In the genomic region with DNA sequence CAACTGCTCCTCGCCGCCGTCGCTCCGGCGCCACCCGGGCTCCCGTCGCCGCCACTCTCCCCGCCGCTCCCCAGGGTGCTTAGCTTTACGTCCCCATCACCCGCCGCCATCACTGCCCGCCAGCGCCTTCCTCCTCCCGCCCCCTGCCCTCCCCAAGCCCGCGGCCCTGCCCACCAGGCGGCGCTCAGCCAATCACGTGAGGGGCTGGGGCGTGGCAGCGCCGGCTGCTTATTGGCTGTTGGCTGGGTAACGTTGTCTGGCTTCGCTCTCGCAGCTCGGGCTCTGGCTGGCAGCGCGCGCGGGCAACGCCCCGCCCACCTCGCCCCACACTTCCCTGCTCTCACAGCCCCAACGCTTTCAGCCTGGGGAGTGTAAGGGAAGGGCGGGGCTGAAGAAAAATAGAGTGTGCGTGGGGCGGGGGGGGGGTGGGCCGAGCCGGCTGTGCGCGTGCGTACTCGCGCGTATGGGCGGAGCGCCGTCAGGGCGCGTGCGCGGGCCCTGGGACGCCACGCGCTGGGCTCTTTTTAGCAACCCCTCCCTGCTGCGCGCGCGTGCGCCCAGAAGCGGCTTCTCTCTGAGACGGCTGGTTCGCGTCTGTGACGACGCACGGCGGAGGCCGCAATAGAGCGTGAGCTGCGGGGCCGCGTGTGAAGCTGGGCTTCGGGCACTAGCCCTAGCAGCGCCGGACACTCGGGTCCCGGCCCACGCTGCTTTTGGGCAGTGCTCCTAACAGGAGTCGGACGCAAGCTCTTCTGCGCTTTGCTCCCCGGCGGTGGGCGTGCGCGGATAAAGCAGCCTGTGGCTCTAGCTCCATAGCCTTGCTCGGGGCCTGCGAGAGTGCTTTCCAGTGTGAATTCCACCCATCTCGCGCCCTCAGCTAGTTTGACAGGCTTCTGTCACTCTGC, we compare ENCODE assay signal across 8 mouse cellular contexts. TPM values are rescaled to one million over a fixed set of nuclear protein-coding genes. Genes with fewer than 3 reads are reported as not detected.
DNase-seq lines count a peak whose midpoint lies in the region; ATAC-seq and TF ChIP-seq lines count a peak whose summit lies in the region.

A gene (minus strand): TSS at position 162 of the 905 bp plus-strand sequence.

- WGBS in forebrain, embryonic 11.5 days = under 1% methylated on average over 87 of the region's 95 CpGs
- 0% methylated on average over 94 of the region's 95 CpGs for WGBS in heart, embryonic 16.5 days
- under 1% methylated on average over 92 of the region's 95 CpGs for WGBS in liver, embryonic 15.5 days (ENCODE audit: insufficient replicate concordance)
- WGBS in neural tube, embryonic 12.5 days = under 1% methylated on average over 89 of the region's 95 CpGs

- H3K9me3 ChIP-seq in CH12.LX (replicated peaks; ENCODE audit: low read length) = no peaks in the 10 kb centered on the region
- no peaks in the 10 kb centered on the region for H3K9me3 ChIP-seq in forebrain, embryonic 11.5 days (ENCODE audit: control insufficient read depth, low read length)
- no peaks in the 10 kb centered on the region for H3K9me3 ChIP-seq in heart, embryonic 16.5 days (replicated peaks; ENCODE audit: control insufficient read depth, low read length)
- H3K9me3 ChIP-seq in liver, embryonic 15.5 days (replicated peaks) = no peaks in the 10 kb centered on the region
- no peaks in the 10 kb centered on the region for H3K9me3 ChIP-seq in neural tube, embryonic 12.5 days

- peak; percentile 97 for DNase-seq in CH12.LX (ENCODE audit: extremely low read depth)
- peak; percentile 94 for DNase-seq in c-Kit-positive CD71-positive TER-119-negative erythroid progenitor cells, embryonic 14.5 days (ENCODE audit: low read depth)
- DNase-seq in forebrain, embryonic 11.5 days (ENCODE audit: low spot score) = peak; percentile 99
- DNase-seq in kidney, postnatal 36 days = peak; percentile 99
- DNase-seq in telencephalon, adult 2 months (ENCODE audit: low read depth, low spot score) = peak; percentile 98

- no peak for TF ChIP-seq CTCF in CH12.LX (conservative IDR thresholded peaks at IDR 0.05 in 1 of 2, IDR thresholded peaks at IDR 0.05 in 1 of 2; ENCODE audit: low read depth in 2 of 2, low read length in 2 of 2)

- H3K4me2 ChIP-seq in CH12.LX (ENCODE audit: insufficient read depth, low read depth, poor library complexity, severe bottlenecking) = peak within 1 kb of the TSS; percentile 93
- peak within 1 kb of the TSS; percentile 78 for H3K4me2 ChIP-seq in forebrain, embryonic 11.5 days (ENCODE audit: low read depth, low read length, severe bottlenecking)
- H3K4me2 ChIP-seq in heart, embryonic 16.5 days (ENCODE audit: low read depth, low read length) = peak within 1 kb of the TSS; percentile 86
- H3K4me2 ChIP-seq in liver, embryonic 15.5 days = peak within 1 kb of the TSS; percentile 99
- peak within 1 kb of the TSS; percentile 85 for H3K4me2 ChIP-seq in neural tube, embryonic 12.5 days (replicated peaks)

- TF ChIP-seq POLR2A in CH12.LX (IDR thresholded peaks at IDR 0.05; ENCODE audit: low read depth, low read length) = peak; percentile 92

- no peak for TF ChIP-seq EP300 in CH12.LX (IDR thresholded peaks at IDR 0.05; ENCODE audit: low read length)

- H3K36me3 ChIP-seq in CH12.LX (replicated peaks in 1 of 2; ENCODE audit: control insufficient read depth in 1 of 2, insufficient read depth in 1 of 2, low read length in 1 of 2) = peaks cover 0 to 8% of the 10 kb centered on the region in 2 experiments
- H3K36me3 ChIP-seq in forebrain, embryonic 11.5 days (ENCODE audit: control insufficient read depth, insufficient read depth, low read length) = no peaks in the 10 kb centered on the region
- peaks cover 2% of the 10 kb centered on the region; the same call in 1 of the 2 replicates for H3K36me3 ChIP-seq in heart, embryonic 16.5 days (ENCODE audit: control insufficient read depth, insufficient read depth)
- H3K36me3 ChIP-seq in liver, embryonic 15.5 days (replicated peaks) = no peaks in the 10 kb centered on the region
- H3K36me3 ChIP-seq in neural tube, embryonic 12.5 days = no peaks in the 10 kb centered on the region

- dilution Hi-C loops in CH12.LX (cut with MboI; ENCODE audit: extremely low pct_ligation_motif_present, extremely low pct_unique_long_range_greater_than_20kb, low sequenced_read_pairs) = no loop called here

- H3K79me2 ChIP-seq in CH12.LX (replicated peaks; ENCODE audit: control insufficient read depth, extremely low read depth, insufficient read depth, poor library complexity, severe bottlenecking) = peaks cover 20% of the 10 kb centered on the region

- H3K9ac ChIP-seq in CH12.LX (ENCODE audit: insufficient read depth, low read depth) = peak within 1 kb of the TSS; percentile 88
- H3K9ac ChIP-seq in forebrain, embryonic 11.5 days (ENCODE audit: low read length) = peak within 1 kb of the TSS; percentile 80
- H3K9ac ChIP-seq in heart, embryonic 16.5 days (ENCODE audit: low read length) = peak within 1 kb of the TSS; percentile 96
- H3K9ac ChIP-seq in liver, embryonic 15.5 days = peak within 1 kb of the TSS; percentile 90
- H3K9ac ChIP-seq in neural tube, embryonic 12.5 days = peak within 1 kb of the TSS; percentile 84

- peak; percentile 99 for ATAC-seq in forebrain, embryonic 11.5 days (replicated peaks; ENCODE audit: low FRiP score)
- peak; percentile 97 for ATAC-seq in heart, embryonic 16.5 days (replicated peaks; ENCODE audit: extremely low read depth, insufficient read depth, low FRiP score)
- ATAC-seq in liver, embryonic 15.5 days (ENCODE audit: insufficient read depth) = peak; percentile 96
- peak; percentile 97 for ATAC-seq in neural tube, embryonic 12.5 days (ENCODE audit: low FRiP score, low read depth)

- peak within 1 kb of the TSS; percentile 85 to 98 (median 91) for H3K4me3 ChIP-seq in CH12.LX (replicated peaks in 1 of 3; ENCODE audit: low read depth in 2 of 3, low read length in 2 of 3, poor library complexity in 1 of 3)
- peak within 1 kb of the TSS; percentile 89 for H3K4me3 ChIP-seq in forebrain, embryonic 11.5 days (ENCODE audit: low read depth, low read length)
- H3K4me3 ChIP-seq in heart, embryonic 16.5 days (ENCODE audit: low read length) = peak within 1 kb of the TSS; percentile 98
- H3K4me3 ChIP-seq in liver, embryonic 15.5 days (replicated peaks) = peak within 1 kb of the TSS; percentile 97
- peak within 1 kb of the TSS; percentile 90 for H3K4me3 ChIP-seq in neural tube, embryonic 12.5 days

- in situ Hi-C loops in CH12.LX (cut with MboI; ENCODE audit: low pct_ligation_motif_present, low pct_unique_long_range_greater_than_20kb, low sequenced_read_pairs) = no loop called here

- no peaks in the 10 kb centered on the region for H3K27me3 ChIP-seq in CH12.LX (replicated peaks)
- H3K27me3 ChIP-seq in forebrain, embryonic 11.5 days (ENCODE audit: control insufficient read depth, insufficient read depth, low read length) = no peaks in the 10 kb centered on the region
- no peaks in the 10 kb centered on the region for H3K27me3 ChIP-seq in heart, embryonic 16.5 days (ENCODE audit: control insufficient read depth, insufficient read depth, low read length)
- no peaks in the 10 kb centered on the region for H3K27me3 ChIP-seq in liver, embryonic 15.5 days
- no peaks in the 10 kb centered on the region for H3K27me3 ChIP-seq in neural tube, embryonic 12.5 days (replicated peaks)

- TF ChIP-seq RAD21 in CH12.LX (IDR thresholded peaks at IDR 0.05; ENCODE audit: low read depth, low read length) = no peak

- H3K4me1 ChIP-seq in CH12.LX (ENCODE audit: control insufficient read depth in 1 of 2, insufficient read depth in 2 of 2) = peaks cover 0 to 31% of the 10 kb centered on the region in 2 experiments; a peak in 3 of 4 replicates
- H3K4me1 ChIP-seq in forebrain, embryonic 11.5 days (replicated peaks; ENCODE audit: control insufficient read depth, insufficient read depth, low read length) = no peaks in the 10 kb centered on the region; the same call in 1 of the 2 replicates
- H3K4me1 ChIP-seq in heart, embryonic 16.5 days (ENCODE audit: control insufficient read depth, insufficient read depth, low read length) = peaks cover 9% of the 10 kb centered on the region
- peaks cover 35% of the 10 kb centered on the region for H3K4me1 ChIP-seq in liver, embryonic 15.5 days (replicated peaks)
- H3K4me1 ChIP-seq in neural tube, embryonic 12.5 days = peaks cover 16% of the 10 kb centered on the region

- H3K27ac ChIP-seq in CH12.LX (ENCODE audit: insufficient read depth, low read depth) = peak within 1 kb of the TSS; percentile 58
- H3K27ac ChIP-seq in forebrain, embryonic 11.5 days (ENCODE audit: low read depth, low read length) = peak within 1 kb of the TSS; percentile 83
- H3K27ac ChIP-seq in heart, embryonic 16.5 days (ENCODE audit: low read length) = peak within 1 kb of the TSS; percentile 94
- H3K27ac ChIP-seq in liver, embryonic 15.5 days (replicated peaks) = peak within 1 kb of the TSS; percentile 88
- H3K27ac ChIP-seq in neural tube, embryonic 12.5 days = peak within 1 kb of the TSS; percentile 85

TF ChIP-seq in CH12.LX, 34 proteins besides CTCF, POLR2A, EP300 and RAD21 (continues in another document):
- TF ChIP-seq GABPA (IDR thresholded peaks at IDR 0.05; ENCODE audit: insufficient replicate concordance, low read depth, low read length) (no peak), IRF4 (IDR thresholded peaks at IDR 0.05; ENCODE audit: low read depth, low read length) (peak; percentile 4; the same call in 1 of the 2 replicates), POLR2AphosphoS2 (IDR thresholded peaks at IDR 0.05; ENCODE audit: low read depth, low read length) (peak; percentile 79), MXI1 (IDR thresholded peaks at IDR 0.05; ENCODE audit: low read depth, low read length) (peak; percentile 89), ETS1 (conservative IDR thresholded peaks at IDR 0.05; ENCODE audit: low read depth, low read length) (no peak), USF2 (conservative IDR thresholded peaks at IDR 0.05; ENCODE audit: low read depth, low read length) (peak; percentile 62), PAX5 (IDR thresholded peaks at IDR 0.05; ENCODE audit: low read length) (no peak), KAT2A (IDR thresholded peaks at IDR 0.05; ENCODE audit: insufficient replicate concordance, low read length) (0 out of 2 replicates have a peak, but pooled peaks have one; percentile 12), BHLHE40 (IDR thresholded peaks at IDR 0.05; ENCODE audit: low read depth, low read length) (peak; percentile 68), ZMIZ1 (IDR thresholded peaks at IDR 0.05; ENCODE audit: low read depth, low read length) (peak; percentile 85), ELF1 (IDR thresholded peaks at IDR 0.05; ENCODE audit: low read depth, low read length) (peak; percentile 71), MYC (IDR thresholded peaks at IDR 0.05; ENCODE audit: low read depth, low read length) (no peak; the same call in 1 of the 2 replicates)

RNA-seq across cellular contexts. Expression of the gene that starts here (rescaled TPM):
- total RNA-seq in CH12.LX (2012; rRNA removed) (18.5 and 21.8 TPM in 2 replicates), CH12.LX (2014; rRNA removed) (31.6 and 33.6 TPM in 2 replicates)
- polyA plus RNA-seq in CH12.LX (2012; ENCODE audit: insufficient read length, low read depth) = 50.3 and 50.4 TPM in 2 replicates
- 28.4 and 28.9 TPM in 2 replicates for polyA plus RNA-seq in forebrain, embryonic 11.5 days (2014; fragmentation: Nextera tagmentation; extraction: Ambion mirVana)
- 45.7 and 47.8 TPM in 2 replicates for polyA plus RNA-seq in heart, embryonic 16.5 days (2015; fragmentation: Nextera tagmentation; extraction: Ambion mirVana)
- 17.1 and 18.1 TPM in 2 replicates for polyA plus RNA-seq in liver, embryonic 15.5 days (2015; fragmentation: Nextera tagmentation; extraction: Ambion mirVana)
- polyA plus RNA-seq in neural tube, embryonic 12.5 days (2016; fragmentation: Nextera tagmentation; extraction: Ambion mirVana) = 38.2 and 39.7 TPM in 2 replicates

Comparison
In these comparisons a context has a peak if more than half of its experiments do, and no peak if none do; other contexts are left out.
1. Peak in every context shown above with its lines: DNase-seq, ATAC-seq, H3K4me3 ChIP-seq and H3K27ac ChIP-seq.